Mouse (Mus musculus) thymus, adult 2 months (tissue): ENCODE measurements at regions not wholly inside any gene's neighbourhood (a gene's known extent, or its start where the extent isn't known, plus 50 kb on each side); places are given as distances from the start of the nearest gene placed in this dataset.

Source experiments
- DNase-seq: peaks from one replicate; pipeline ENCODE4 v3.0.0; 2021
- H3K27ac ChIP-seq: fragments of 200-500 bp; 2 replicates; pipeline ENCODE4 v1.5.1; 2012; ENCODE audit warnings: low read length, control low read depth; ENCODE audit not compliant: control insufficient read depth, insufficient read depth
- H3K27me3 ChIP-seq: fragments of 200-500 bp; 2 replicates; pipeline ENCODE4 v1.6.1; 2012; ENCODE audit warnings: mild to moderate bottlenecking, low read length, moderate library complexity, mixed read lengths; ENCODE audit not compliant: control insufficient read depth, insufficient read depth
- H3K36me3 ChIP-seq: fragments of 200-500 bp; 2 replicates; pipeline ENCODE4 v1.6.1; 2012; ENCODE audit warnings: mild to moderate bottlenecking, low read length, moderate library complexity; ENCODE audit not compliant: control insufficient read depth, insufficient read depth
- H3K4me1 ChIP-seq: fragments of 200-500 bp; replicated peaks from 2 replicates; pipeline ENCODE4 v1.6.1; 2012; ENCODE audit warnings: low read length; ENCODE audit not compliant: control insufficient read depth, insufficient read depth
- H3K4me3 ChIP-seq: fragments of 200-500 bp; 2 replicates; pipeline ENCODE4 v1.5.1; 2012; ENCODE audit warnings: mild to moderate bottlenecking, low read length, control low read depth, moderate library complexity; ENCODE audit not compliant: control insufficient read depth, insufficient read depth
- CTCF ChIP-seq: fragments of 200-500 bp; IDR thresholded peaks from 2 replicates; pipeline ENCODE4 v1.5.1; 2012; ENCODE audit warnings: mild to moderate bottlenecking, control low read depth, low read length, moderate library complexity, borderline replicate concordance; ENCODE audit not compliant: control insufficient read depth, poor library complexity, insufficient read depth; ENCODE audit errors: extremely low read depth
- POLR2A ChIP-seq: fragments of 200-500 bp; IDR thresholded peaks from 2 replicates; pipeline ENCODE4 v1.6.1; 2012; ENCODE audit warnings: mild to moderate bottlenecking, low read length, control low read depth, moderate library complexity; ENCODE audit not compliant: control insufficient read depth, poor library complexity, insufficient read depth; ENCODE audit errors: extremely low read depth
- WGBS: fragments of 180-500 bp; shearing (Covaris S2); methylation state at CpG from one replicate; pipeline ENCODE4 v1.1.7; 2018; 5-methylcytosine and 5-hydroxymethylcytosine counted together

GRCm38 (mm10) chr3:41424142-41424939 is 131.2 kb upstream of the Jade1 start:
- no peak overlapping the region for H3K4me3 ChIP-seq
- TF ChIP-seq POLR2A (no peak), CTCF (no peak)
- no peaks in the 10 kb centered on the region for H3K4me1 ChIP-seq
- 67% methylated on average over 10 of the region's 10 CpGs for whole genome bisulfite sequencing
- no peak for DNase-seq
- H3K36me3 ChIP-seq, result no peaks in the 10 kb centered on the region
- no peak overlapping the region for H3K27ac ChIP-seq
- H3K27me3 ChIP-seq, result no peaks in the 10 kb centered on the region

GRCm38 (mm10) chr3:41423630-41424029 is 131.9 kb upstream of the Jade1 start:
- no peak overlapping the region for H3K27ac ChIP-seq
- H3K4me1 ChIP-seq, result no peaks in the 10 kb centered on the region
- H3K36me3 ChIP-seq, result no peaks in the 10 kb centered on the region
- no peak for DNase-seq
- H3K27me3 ChIP-seq, result no peaks in the 10 kb centered on the region
- no peak overlapping the region for H3K4me3 ChIP-seq
- no peak for TF ChIP-seq POLR2A
- 87% methylated on average over 5 of the region's 5 CpGs for WGBS

- no peak for TF ChIP-seq POLR2A
- no peak for TF ChIP-seq CTCF
- H3K27ac ChIP-seq, result no peak overlapping the region
- WGBS, result 81% methylated on average over 14 of the region's 14 CpGs
- no peak for DNase-seq
- no peaks in the 10 kb centered on the region for H3K27me3 ChIP-seq
- H3K4me1 ChIP-seq, result no peaks in the 10 kb centered on the region
- H3K4me3 ChIP-seq, result no peak overlapping the region
- H3K36me3 ChIP-seq, result no peaks in the 10 kb centered on the region
These were observed 132.6 kb upstream of the Jade1 start for GRCm38 (mm10) chr3:41422615-41423579.

GRCm38 (mm10) chr3:41413771-41414170 is 141.8 kb upstream of the Jade1 start:
- no peak for DNase-seq
- H3K36me3 ChIP-seq, result no peaks in the 10 kb centered on the region
- 90% methylated on average over 1 of the region's 1 CpGs for WGBS
- peaks cover 4% of the 10 kb centered on the region; the same call in 1 of the 2 replicates for H3K4me1 ChIP-seq
- no peak overlapping the region for H3K27ac ChIP-seq
- no peak for TF ChIP-seq POLR2A
- TF ChIP-seq CTCF, result no peak
- no peak overlapping the region for H3K4me3 ChIP-seq
- no peaks in the 10 kb centered on the region for H3K27me3 ChIP-seq

GRCm38 (mm10) chr3:41412698-41413097 is 142.8 kb upstream of the Jade1 start:
- H3K27ac ChIP-seq, result no peak overlapping the region
- H3K36me3 ChIP-seq, result no peaks in the 10 kb centered on the region
- TF ChIP-seq CTCF (no peak), POLR2A (no peak)
- peaks cover 4% of the 10 kb centered on the region; the same call in 1 of the 2 replicates for H3K4me1 ChIP-seq
- DNase-seq, result no peak
- 33% methylated on average over 2 of the region's 2 CpGs for WGBS
- H3K4me3 ChIP-seq, result no peak overlapping the region
- H3K27me3 ChIP-seq, result no peaks in the 10 kb centered on the region
